10 mouse cellular contexts compared by ENCODE assay signal in the genomic region with DNA sequence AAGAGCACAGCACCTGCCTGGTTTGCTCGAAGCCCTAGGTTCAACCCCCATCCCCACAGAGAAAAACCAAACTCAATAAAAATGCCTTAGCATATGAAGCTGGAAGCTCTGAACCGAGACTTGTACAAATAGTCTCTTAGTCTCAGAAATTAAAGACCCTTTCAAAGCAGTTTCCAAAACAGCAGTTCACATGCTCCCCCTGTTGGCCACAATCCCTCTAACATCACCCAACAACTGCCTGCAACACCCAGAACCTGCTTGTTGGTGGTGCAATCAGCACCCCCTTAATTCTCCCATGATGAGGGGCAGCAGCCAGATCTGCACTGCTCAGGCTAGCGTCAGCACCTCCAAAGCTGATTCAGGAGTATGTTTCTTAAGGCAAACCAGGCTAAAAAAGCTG. TPM values are rescaled to one million over a fixed set of nuclear protein-coding genes. Genes with fewer than 3 reads are reported as not detected.
DNase-seq lines count a peak whose midpoint lies in the region; ATAC-seq and TF ChIP-seq lines count a peak whose summit lies in the region.
"Had no signal": no experiment of that assay in that cellular context is flagged by ENCODE, and none has a peak within 500 bp of the region (broad histone marks: within the 10 kb centered on the region; RNA-seq: fewer than 3 reads in every experiment).

No protein-coding gene starts in this region.

- no peak for DNase-seq in gastrocnemius, adult 2 months
- DNase-seq in gastrocnemius, adult 18-20 months (ENCODE audit: low spot score), result no peak
- DNase-seq in midbrain, postnatal 0 days (ENCODE audit: low spot score), result peak; percentile 55
- no peak for DNase-seq in midbrain, embryonic 10.5 days (ENCODE audit: low spot score)
- peak; percentile 55 for DNase-seq in lung, postnatal 36 days
- DNase-seq in adrenal gland, adult 8-10 months, result no peak
- DNase-seq in urinary bladder, postnatal 36 days (ENCODE audit: low spot score in 2 of 2), result no peak

- 0 out of 2 replicates have a peak, but pooled peaks have one; percentile 22 for ATAC-seq in midbrain, postnatal 0 days (ENCODE audit: low FRiP score)
- ATAC-seq in heart, embryonic 15.5 days (replicated peaks; ENCODE audit: insufficient number of reproducible peaks, insufficient read depth, low FRiP score, low read depth), result no peak

- H3K4me1 ChIP-seq in midbrain, postnatal 0 days (ENCODE audit: insufficient read depth, low read length), result no peaks in the 10 kb centered on the region
- H3K4me1 ChIP-seq in midbrain, embryonic 10.5 days, result no peaks in the 10 kb centered on the region
- H3K4me1 ChIP-seq in heart, embryonic 15.5 days (replicated peaks), result peaks cover 40% of the 10 kb centered on the region
- H3K4me1 ChIP-seq: stomach, embryonic 15.5 days had no signal

- H3K4me2 ChIP-seq in midbrain, postnatal 0 days (ENCODE audit: low read depth, low read length, poor library complexity, severe bottlenecking), result no peak overlapping the region
- H3K4me2 ChIP-seq in heart, embryonic 15.5 days, result no peak overlapping the region
- H3K4me2 ChIP-seq: stomach, embryonic 15.5 days had no signal

- TF ChIP-seq CTCF in gastrocnemius, adult 2 months (IDR thresholded peaks at IDR 0.05), result peak; percentile 52
- peak; percentile 75 for TF ChIP-seq CTCF in midbrain, postnatal 0 days (IDR thresholded peaks at IDR 0.05)

- H3K4me3 ChIP-seq in gastrocnemius, adult 2 months, result no peak overlapping the region
- no peak overlapping the region for H3K4me3 ChIP-seq in midbrain, postnatal 0 days (ENCODE audit: low read depth, low read length)
- no peak overlapping the region for H3K4me3 ChIP-seq in midbrain, embryonic 10.5 days
- H3K4me3 ChIP-seq in heart, embryonic 15.5 days, result no peak overlapping the region
- H3K4me3 ChIP-seq: stomach, embryonic 15.5 days had no signal

- 68% methylated on average over 3 of the region's 3 CpGs for WGBS in midbrain, postnatal 0 days
- 80% methylated on average over 3 of the region's 3 CpGs for WGBS in midbrain, embryonic 10.5 days
- 67% methylated on average over 3 of the region's 3 CpGs for WGBS in heart, embryonic 15.5 days

- H3K27ac ChIP-seq in gastrocnemius, adult 2 months, result peak overlapping the region; percentile 85
- no peak overlapping the region; the same call in 1 of the 2 replicates for H3K27ac ChIP-seq in midbrain, postnatal 0 days (ENCODE audit: low read depth, low read length)
- no peak overlapping the region for H3K27ac ChIP-seq in midbrain, embryonic 10.5 days (replicated peaks)
- peak overlapping the region; percentile 80 for H3K27ac ChIP-seq in heart, embryonic 15.5 days
- H3K27ac ChIP-seq: stomach, embryonic 15.5 days had no signal

- H3K9me3 ChIP-seq in midbrain, postnatal 0 days (ENCODE audit: low read length), result no peaks in the 10 kb centered on the region
- no peaks in the 10 kb centered on the region for H3K9me3 ChIP-seq in midbrain, embryonic 10.5 days (replicated peaks)
- no peaks in the 10 kb centered on the region for H3K9me3 ChIP-seq in heart, embryonic 15.5 days (replicated peaks)
- H3K9me3 ChIP-seq: stomach, embryonic 15.5 days had no signal

- intact Hi-C loops in gastrocnemius, adult 2 months (cut with DNase I), result no loop called here

- H3K27me3 ChIP-seq in midbrain, postnatal 0 days (ENCODE audit: insufficient read depth, low read length), result no peaks in the 10 kb centered on the region
- H3K27me3 ChIP-seq in midbrain, embryonic 10.5 days (ENCODE audit: low read depth, poor library complexity, severe bottlenecking), result no peaks in the 10 kb centered on the region
- H3K27me3 ChIP-seq in heart, embryonic 15.5 days, result no peaks in the 10 kb centered on the region
- H3K27me3 ChIP-seq: stomach, embryonic 15.5 days had no signal

- H3K36me3 ChIP-seq in midbrain, postnatal 0 days (ENCODE audit: insufficient read depth, low read length), result peaks cover 89% of the 10 kb centered on the region
- H3K36me3 ChIP-seq in midbrain, embryonic 10.5 days, result peaks cover 100% of the 10 kb centered on the region
- H3K36me3 ChIP-seq in heart, embryonic 15.5 days, result peaks cover 100% of the 10 kb centered on the region

- H3K9ac ChIP-seq in midbrain, postnatal 0 days (replicated peaks; ENCODE audit: low read length, poor library complexity, severe bottlenecking), result no peak overlapping the region
- no peak overlapping the region for H3K9ac ChIP-seq in heart, embryonic 15.5 days
- H3K9ac ChIP-seq: stomach, embryonic 15.5 days had no signal

RNA-seq across cellular contexts. Expression of gene Slc22a1, which starts 13.9 kb away (rescaled TPM):
- total RNA-seq in gastrocnemius, adult 2 months (2021), result under 1 TPM in 1 of 2 experiments, not detected in 1; 0.42 TPM
- under 1 TPM in 1 of 2 experiments, not detected in 1; 0.62 TPM for total RNA-seq in gastrocnemius, adult 18-20 months (2021)
- not detected in 2 replicates for total RNA-seq in midbrain, postnatal 0 days (2014; rRNA removed)
- not detected in 2 replicates for polyA plus RNA-seq in midbrain, postnatal 0 days (2015; fragmentation: Nextera tagmentation; extraction: Ambion mirVana)
- not detected in 2 replicates for polyA plus RNA-seq in midbrain, embryonic 10.5 days (2016; fragmentation: Nextera tagmentation; extraction: Ambion mirVana)
- 30.5 and 51.0 TPM in 2 replicates for polyA plus RNA-seq in heart, embryonic 15.5 days (2015; fragmentation: Nextera tagmentation; extraction: Ambion mirVana)
- under 1 TPM in 3 of 4 experiments, not detected in 1; 0.23 to 0.37 (median 0.30) TPM for total RNA-seq in adrenal gland, adult 8-10 months (2022)
- polyA plus RNA-seq: liver, embryonic 16.5 days had no signal

Comparison
In these comparisons a context has a peak if more than half of its experiments do, and no peak if none do; other contexts are left out.
1. DNase-seq: peak in midbrain, postnatal 0 days (single experiment) and lung, postnatal 36 days (single experiment); none in gastrocnemius, adult 2 months (single experiment), gastrocnemius, adult 18-20 months (single experiment), midbrain, embryonic 10.5 days (single experiment), adrenal gland, adult 8-10 months (single experiment) and urinary bladder, postnatal 36 days (0 of 2).
2. H3K27ac ChIP-seq: peak in gastrocnemius, adult 2 months (single experiment) and heart, embryonic 15.5 days (single experiment); none in midbrain, postnatal 0 days (single experiment) and midbrain, embryonic 10.5 days (single experiment).